Mouse (Mus musculus) cortical plate, adult 2 months (tissue): ENCODE measurements around the gene Cgnl1.

ENCODE experiments used
- CTCF ChIP-seq: fragments of 200-500 bp; IDR thresholded peaks from 2 replicates; pipeline ENCODE4 v1.5.1; 2011; ENCODE audit warnings: mild to moderate bottlenecking, control low read depth, low read length; ENCODE audit not compliant: insufficient read depth; ENCODE audit errors: extremely low read depth
- POLR2A ChIP-seq: fragments of 200-500 bp; IDR thresholded peaks from 2 replicates; pipeline ENCODE4 v1.6.1; 2011; ENCODE audit warnings: mild to moderate bottlenecking, low read length, control low read depth; ENCODE audit not compliant: insufficient read depth; ENCODE audit errors: extremely low read depth

DNA sequence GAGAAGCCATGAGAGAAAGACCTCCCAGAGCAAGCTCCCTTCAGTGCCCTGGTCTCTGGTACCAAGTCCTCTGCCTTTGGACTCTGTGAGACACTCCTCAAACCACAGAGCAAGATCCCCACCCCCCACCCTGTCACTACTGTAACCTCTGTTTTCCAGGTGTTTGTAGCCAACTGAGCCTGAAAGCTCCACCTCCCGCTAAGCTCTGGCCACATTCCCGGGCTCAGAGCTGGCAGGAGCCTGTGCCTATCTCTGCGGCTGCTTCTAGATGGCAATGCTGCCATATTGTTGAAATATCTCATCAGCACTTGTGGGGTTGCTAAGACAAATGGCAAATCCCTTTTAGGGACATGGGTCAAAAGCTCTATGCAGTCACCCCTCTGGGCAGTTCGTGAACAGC lies 159.5 kb downstream of the Cgnl1 start:
- TF ChIP-seq CTCF: no peak
- TF ChIP-seq POLR2A: no peak
